Mouse (Mus musculus): ENCODE measurements at regions not wholly inside any gene's neighbourhood (a gene's known extent, or its start where the extent isn't known, plus 50 kb on each side); places are given as distances from the start of the nearest gene placed in this dataset.

GRCm38 (mm10) chr1:119364901-119365300, 57.1 kb downstream of the Inhbb start:
- DNase-seq = no peak

- no peak for DNase-seq
Measured at GRCm38 (mm10) chr1:119358096-119358495, 64.0 kb downstream of the Inhbb start.

GRCm38 (mm10) chr1:119356916-119357315, 65.1 kb downstream of the Inhbb start:
- no peak for DNase-seq

GRCm38 (mm10) chr1:119355456-119355855, 66.6 kb downstream of the Inhbb start:
- no peak for DNase-seq

- DNase-seq = no peak
Measured at GRCm38 (mm10) chr1:119351567-119351966, 70.5 kb downstream of the Inhbb start.

- no peak for DNase-seq
Measured at GRCm38 (mm10) chr1:119350846-119351245, 71.2 kb downstream of the Inhbb start.

- no peak for DNase-seq
Measured at GRCm38 (mm10) chr1:119350296-119350695, 71.8 kb downstream of the Inhbb start.

GRCm38 (mm10) chr1:119348456-119349208, 73.4 kb downstream of the Inhbb start:
- no peak for DNase-seq

- no peak for DNase-seq
Measured at GRCm38 (mm10) chr1:119347749-119348148, 74.3 kb downstream of the Inhbb start.

- no peak for DNase-seq
Measured at GRCm38 (mm10) chr1:119346634-119347155, 75.4 kb downstream of the Inhbb start.

GRCm38 (mm10) chr1:119345115-119345791, 76.8 kb downstream of the Inhbb start:
- DNase-seq = no peak

GRCm38 (mm10) chr1:119344046-119344445, 78.0 kb downstream of the Inhbb start:
- DNase-seq = no peak

GRCm38 (mm10) chr1:119335171-119335570, 86.9 kb downstream of the Inhbb start:
- DNase-seq = no peak

- no peak for DNase-seq
Measured at GRCm38 (mm10) chr1:119330751-119331326, 91.2 kb downstream of the Inhbb start.

- DNase-seq = no peak
Measured at GRCm38 (mm10) chr1:119329693-119330434, 92.2 kb downstream of the Inhbb start.

GRCm38 (mm10) chr1:119328921-119329692, 92.9 kb downstream of the Inhbb start:
- peak in 1 of 2 experiments; percentile 10 for DNase-seq

GRCm38 (mm10) chr1:119324551-119324950, 97.5 kb downstream of the Inhbb start:
- no peak for DNase-seq

GRCm38 (mm10) chr1:119322279-119322995, 99.6 kb downstream of the Inhbb start:
- no peak for DNase-seq

- DNase-seq = no peak
Measured at GRCm38 (mm10) chr1:119321799-119322198, 100.2 kb downstream of the Inhbb start.

GRCm38 (mm10) chr1:119317006-119317405, 105.0 kb downstream of the Inhbb start:
- DNase-seq = no peak

GRCm38 (mm10) chr1:119308719-119309365, 113.2 kb downstream of the Inhbb start:
- no peak for DNase-seq

Data from cerebellum, postnatal 36 days (tissue).